Comparison of ENCODE assay signal across 7 mouse cellular contexts in the genomic region with DNA sequence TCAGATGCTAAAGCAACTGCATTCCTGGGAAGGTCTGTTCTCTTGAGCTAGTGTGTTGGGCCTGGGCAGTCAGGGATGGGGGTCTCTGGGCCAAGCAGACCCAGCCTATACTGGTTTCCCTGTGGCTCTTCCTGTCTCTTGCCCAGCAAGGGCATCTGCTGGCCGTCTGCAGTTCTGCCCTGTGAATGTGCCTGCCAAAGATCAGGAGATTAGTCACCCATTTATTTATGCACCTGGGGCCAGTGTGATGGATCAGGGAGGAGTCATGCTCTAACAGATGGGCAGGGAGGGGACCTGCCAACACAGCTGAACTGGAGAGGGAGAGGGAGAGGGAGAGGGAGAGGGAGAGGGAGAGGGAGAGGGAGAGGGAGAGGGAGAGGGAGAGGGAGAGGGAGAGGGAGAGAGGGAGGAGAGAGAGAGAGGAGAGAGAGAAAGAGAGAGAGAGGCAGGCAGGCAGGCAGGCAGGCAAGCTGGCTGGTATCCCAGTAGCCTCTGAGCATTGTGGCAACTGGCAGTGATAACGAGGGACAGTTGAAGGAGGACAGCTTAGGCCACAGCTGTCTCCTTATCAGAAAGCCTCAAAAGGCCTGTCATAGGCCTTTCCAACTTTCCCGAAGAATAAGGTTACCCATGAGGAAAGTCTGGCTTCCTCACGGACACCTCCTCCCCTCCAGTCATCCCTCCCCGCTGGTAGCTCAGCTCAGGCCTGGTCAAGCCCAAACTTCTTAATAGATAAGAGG. TPM values are rescaled to one million over a fixed set of nuclear protein-coding genes. Genes with fewer than 3 reads are reported as not detected.
A peak's percentile ranks its signal among the peaks of the same experiment; 100 is the strongest.
DNase-seq lines count a peak whose midpoint lies in the region; ATAC-seq and TF ChIP-seq lines count a peak whose summit lies in the region.

No protein-coding gene starts in this region.

- 0 out of 2 replicates have a peak, but pooled peaks have one; percentile 15 for TF ChIP-seq CTCF in heart, postnatal 0 days (IDR thresholded peaks at IDR 0.05; ENCODE audit: low read depth)

- H3K9me3 ChIP-seq in neural tube, embryonic 13.5 days, result no peaks in the 10 kb centered on the region
- no peaks in the 10 kb centered on the region for H3K9me3 ChIP-seq in heart, postnatal 0 days (replicated peaks; ENCODE audit: control insufficient read depth, low read length)
- H3K9me3 ChIP-seq in midbrain, embryonic 14.5 days (ENCODE audit: control insufficient read depth, low read length), result no peaks in the 10 kb centered on the region

- H3K27me3 ChIP-seq in neural tube, embryonic 13.5 days, result peaks cover 4% of the 10 kb centered on the region; the same call in 1 of the 2 replicates
- peaks cover 9% of the 10 kb centered on the region for H3K27me3 ChIP-seq in heart, postnatal 0 days (ENCODE audit: control insufficient read depth, insufficient read depth, low read length)
- no peaks in the 10 kb centered on the region for H3K27me3 ChIP-seq in midbrain, embryonic 14.5 days (ENCODE audit: control insufficient read depth, insufficient read depth, low read length)

- H3K4me3 ChIP-seq in neural tube, embryonic 13.5 days, result no peak overlapping the region
- H3K4me3 ChIP-seq in heart, postnatal 0 days (ENCODE audit: low read depth, low read length), result no peak overlapping the region
- H3K4me3 ChIP-seq in midbrain, embryonic 14.5 days (replicated peaks; ENCODE audit: low read depth, low read length), result no peak overlapping the region

- peak; percentile 40; the same call in 1 of the 2 replicates for ATAC-seq in neural tube, embryonic 13.5 days (ENCODE audit: low read depth)
- ATAC-seq in heart, postnatal 0 days (ENCODE audit: insufficient read depth, low read depth), result peak; percentile 37; the same call in 1 of the 2 replicates
- ATAC-seq in midbrain, embryonic 14.5 days (ENCODE audit: low FRiP score, low TSS enrichment), result peak; percentile 31; the same call in 1 of the 2 replicates

- WGBS in neural tube, embryonic 13.5 days, result 38% methylated on average over 5 of the region's 5 CpGs
- WGBS in heart, postnatal 0 days, result 14% methylated on average over 5 of the region's 5 CpGs
- WGBS in midbrain, embryonic 14.5 days, result 12% methylated on average over 5 of the region's 5 CpGs

- H3K27ac ChIP-seq in neural tube, embryonic 13.5 days (replicated peaks), result peak overlapping the region; percentile 76
- peak overlapping the region; percentile 74 for H3K27ac ChIP-seq in heart, postnatal 0 days (ENCODE audit: low read depth)
- peak overlapping the region; percentile 70 for H3K27ac ChIP-seq in midbrain, embryonic 14.5 days (replicated peaks; ENCODE audit: low read depth, low read length)

- H3K9ac ChIP-seq in neural tube, embryonic 13.5 days, result no peak overlapping the region
- no peak overlapping the region for H3K9ac ChIP-seq in heart, postnatal 0 days (replicated peaks; ENCODE audit: low read depth, low read length)
- no peak overlapping the region; the same call in 1 of the 2 replicates for H3K9ac ChIP-seq in midbrain, embryonic 14.5 days (replicated peaks; ENCODE audit: low read length)

- DNase-seq in neural tube, embryonic 10.5 days (ENCODE audit: extremely low spot score, low spot score), result no peak
- DNase-seq in cerebellum, postnatal 25 days, result peak; percentile 75 to 77
- DNase-seq in heart, postnatal 0 days (ENCODE audit: low spot score), result no peak
- peak; percentile 42 for DNase-seq in midbrain, embryonic 14.5 days
- no peak for DNase-seq in spleen, postnatal 14 days (ENCODE audit: low spot score in 2 of 2)
- no peak for DNase-seq in right cerebral cortex, postnatal 14 days

- H3K4me2 ChIP-seq in neural tube, embryonic 13.5 days, result no peak overlapping the region
- H3K4me2 ChIP-seq in heart, postnatal 0 days (ENCODE audit: low read depth, low read length), result no peak overlapping the region
- no peak overlapping the region for H3K4me2 ChIP-seq in midbrain, embryonic 14.5 days (ENCODE audit: low read length)

- peaks cover 32% of the 10 kb centered on the region for H3K4me1 ChIP-seq in neural tube, embryonic 13.5 days (replicated peaks)
- peaks cover 13% of the 10 kb centered on the region for H3K4me1 ChIP-seq in heart, postnatal 0 days (ENCODE audit: control insufficient read depth, insufficient read depth)
- peaks cover 21% of the 10 kb centered on the region for H3K4me1 ChIP-seq in midbrain, embryonic 14.5 days (ENCODE audit: control insufficient read depth, insufficient read depth, low read length)

- no peak for TF ChIP-seq EP300 in heart, postnatal 0 days (IDR thresholded peaks at IDR 0.05; ENCODE audit: low read depth)

- peaks cover 54% of the 10 kb centered on the region for H3K36me3 ChIP-seq in neural tube, embryonic 13.5 days
- H3K36me3 ChIP-seq in heart, postnatal 0 days (replicated peaks; ENCODE audit: control insufficient read depth, insufficient read depth, low read length), result peaks cover 42% of the 10 kb centered on the region
- peaks cover 52% of the 10 kb centered on the region for H3K36me3 ChIP-seq in midbrain, embryonic 14.5 days (ENCODE audit: control insufficient read depth, insufficient read depth, low read length)

RNA-seq across cellular contexts. Expression of a gene that starts 13.4 kb away (rescaled TPM):
- polyA plus RNA-seq in neural tube, embryonic 13.5 days (2015; fragmentation: Nextera tagmentation; extraction: Ambion mirVana), result 1.5 and 1.8 TPM in 2 replicates
- 3.6 and 12.4 TPM in 2 replicates for total RNA-seq in heart, postnatal 0 days (2014; rRNA removed; ENCODE audit: low replicate concordance)
- 4.5 and 4.8 TPM in 2 replicates for polyA plus RNA-seq in heart, postnatal 0 days (2015; fragmentation: Nextera tagmentation; extraction: Ambion mirVana)
- 1.3 and 2.8 TPM in 2 replicates for polyA plus RNA-seq in midbrain, embryonic 14.5 days (2014; fragmentation: Nextera tagmentation; extraction: Ambion mirVana)

RNA-seq across cellular contexts. Expression of a gene that starts 16.9 kb away (rescaled TPM):
- polyA plus RNA-seq in neural tube, embryonic 13.5 days (2015; fragmentation: Nextera tagmentation; extraction: Ambion mirVana), result 467 and 490 TPM in 2 replicates
- 357 and 380 TPM in 2 replicates for total RNA-seq in heart, postnatal 0 days (2014; rRNA removed; ENCODE audit: low replicate concordance)
- polyA plus RNA-seq in heart, postnatal 0 days (2015; fragmentation: Nextera tagmentation; extraction: Ambion mirVana), result 208 and 209 TPM in 2 replicates
- polyA plus RNA-seq in midbrain, embryonic 14.5 days (2014; fragmentation: Nextera tagmentation; extraction: Ambion mirVana), result 533 and 550 TPM in 2 replicates

RNA-seq across cellular contexts. Expression of a gene that starts 29.9 kb away (rescaled TPM):
- polyA plus RNA-seq in neural tube, embryonic 13.5 days (2015; fragmentation: Nextera tagmentation; extraction: Ambion mirVana), result 3.7 and 4.2 TPM in 2 replicates
- 1.4 and 6.3 TPM in 2 replicates for total RNA-seq in heart, postnatal 0 days (2014; rRNA removed; ENCODE audit: low replicate concordance)
- polyA plus RNA-seq in heart, postnatal 0 days (2015; fragmentation: Nextera tagmentation; extraction: Ambion mirVana), result 1.6 and 2.3 TPM in 2 replicates
- polyA plus RNA-seq in midbrain, embryonic 14.5 days (2014; fragmentation: Nextera tagmentation; extraction: Ambion mirVana), result 4.4 and 4.9 TPM in 2 replicates

Comparison
In these comparisons a context has a peak if more than half of its experiments do, and no peak if none do; other contexts are left out.
1. DNase-seq: peak in cerebellum, postnatal 25 days (2 of 2) and midbrain, embryonic 14.5 days (single experiment); none in neural tube, embryonic 10.5 days (single experiment), heart, postnatal 0 days (single experiment), spleen, postnatal 14 days (0 of 2) and right cerebral cortex, postnatal 14 days (single experiment).
2. Peak in every context shown above with its lines, with median percentiles within 50 percentile points of each other: ATAC-seq and H3K27ac ChIP-seq.